12 mouse cellular contexts compared by ENCODE assay signal in genomic region chr19:34022759-34023158, GRCm38 (mm10). TPM values are rescaled to one million over a fixed set of nuclear protein-coding genes. Genes with fewer than 3 reads are reported as not detected.
DNase-seq lines count a peak whose midpoint lies in the region; ATAC-seq and TF ChIP-seq lines count a peak whose summit lies in the region.
"Had no signal": no experiment of that assay in that cellular context is flagged by ENCODE, and none has a peak within 500 bp of the region (broad histone marks: within the 10 kb centered on the region; RNA-seq: fewer than 3 reads in every experiment).

No protein-coding gene starts in this region.

- WGBS in hindbrain, embryonic 14.5 days = 57% methylated on average over 3 of the region's 3 CpGs
- 60% methylated on average over 3 of the region's 3 CpGs for WGBS in hindbrain, embryonic 13.5 days
- 40% methylated on average over 3 of the region's 3 CpGs for WGBS in embryonic facial prominence, embryonic 14.5 days

- no peaks in the 10 kb centered on the region for H3K36me3 ChIP-seq in hindbrain, embryonic 14.5 days (replicated peaks; ENCODE audit: control insufficient read depth, insufficient read depth)
- no peaks in the 10 kb centered on the region for H3K36me3 ChIP-seq in hindbrain, embryonic 13.5 days
- H3K36me3 ChIP-seq in E14TG2a.4 (ENCODE audit: insufficient read depth, low read length) = no peaks in the 10 kb centered on the region
- no peaks in the 10 kb centered on the region for H3K36me3 ChIP-seq in embryonic facial prominence, embryonic 14.5 days (ENCODE audit: control insufficient read depth, insufficient read depth, low read length)
- H3K36me3 ChIP-seq: heart, embryonic 13.5 days; limb, embryonic 12.5 days had no signal

- no peak overlapping the region for H3K4me3 ChIP-seq in hindbrain, embryonic 14.5 days (replicated peaks; ENCODE audit: low read length)
- H3K4me3 ChIP-seq in hindbrain, embryonic 13.5 days = no peak overlapping the region
- H3K4me3 ChIP-seq in E14TG2a.4 (replicated peaks; ENCODE audit: low read length) = no peak overlapping the region
- H3K4me3 ChIP-seq in embryonic facial prominence, embryonic 14.5 days (ENCODE audit: low read depth, low read length) = no peak overlapping the region
- H3K4me3 ChIP-seq: heart, embryonic 13.5 days; limb, embryonic 12.5 days had no signal

- no peaks in the 10 kb centered on the region for H3K9me3 ChIP-seq in hindbrain, embryonic 14.5 days (ENCODE audit: control insufficient read depth, low read length)
- no peaks in the 10 kb centered on the region for H3K9me3 ChIP-seq in hindbrain, embryonic 13.5 days
- H3K9me3 ChIP-seq in E14TG2a.4 (ENCODE audit: low read length) = peaks cover 12% of the 10 kb centered on the region
- H3K9me3 ChIP-seq in embryonic facial prominence, embryonic 14.5 days (ENCODE audit: control insufficient read depth, low read length) = no peaks in the 10 kb centered on the region
- H3K9me3 ChIP-seq: heart, embryonic 13.5 days; limb, embryonic 12.5 days had no signal

- H3K27me3 ChIP-seq in hindbrain, embryonic 14.5 days (ENCODE audit: control insufficient read depth, insufficient read depth, low read length) = no peaks in the 10 kb centered on the region
- no peaks in the 10 kb centered on the region for H3K27me3 ChIP-seq in hindbrain, embryonic 13.5 days
- H3K27me3 ChIP-seq in E14TG2a.4 (ENCODE audit: insufficient read depth, low read length) = no peaks in the 10 kb centered on the region
- no peaks in the 10 kb centered on the region for H3K27me3 ChIP-seq in embryonic facial prominence, embryonic 14.5 days (replicated peaks; ENCODE audit: control insufficient read depth, insufficient read depth, low read length)
- H3K27me3 ChIP-seq: heart, embryonic 13.5 days; limb, embryonic 12.5 days had no signal

- H3K27ac ChIP-seq in hindbrain, embryonic 14.5 days = no peak overlapping the region
- H3K27ac ChIP-seq in hindbrain, embryonic 13.5 days = no peak overlapping the region
- H3K27ac ChIP-seq in embryonic facial prominence, embryonic 14.5 days (replicated peaks; ENCODE audit: low read depth, low read length) = no peak overlapping the region
- H3K27ac ChIP-seq: heart, embryonic 13.5 days; limb, embryonic 12.5 days had no signal

- no peak overlapping the region for H3K9ac ChIP-seq in hindbrain, embryonic 14.5 days
- H3K9ac ChIP-seq in hindbrain, embryonic 13.5 days = no peak overlapping the region
- no peak overlapping the region for H3K9ac ChIP-seq in embryonic facial prominence, embryonic 14.5 days (ENCODE audit: low read depth, low read length)
- H3K9ac ChIP-seq: heart, embryonic 13.5 days; limb, embryonic 12.5 days had no signal

- no peaks in the 10 kb centered on the region for H3K4me1 ChIP-seq in hindbrain, embryonic 14.5 days (replicated peaks; ENCODE audit: control insufficient read depth, insufficient read depth, low read length)
- no peaks in the 10 kb centered on the region for H3K4me1 ChIP-seq in hindbrain, embryonic 13.5 days (replicated peaks)
- no peaks in the 10 kb centered on the region for H3K4me1 ChIP-seq in E14TG2a.4 (replicated peaks; ENCODE audit: low read depth, low read length)
- H3K4me1 ChIP-seq in embryonic facial prominence, embryonic 14.5 days (ENCODE audit: control insufficient read depth, insufficient read depth, low read length) = no peaks in the 10 kb centered on the region
- H3K4me1 ChIP-seq: heart, embryonic 13.5 days; limb, embryonic 12.5 days had no signal

- DNase-seq in hindbrain, embryonic 14.5 days (ENCODE audit: low spot score) = peak; percentile 47
- DNase-seq in 3T3-L1 (ENCODE audit: low read depth, low spot score) = peak; percentile 60
- DNase-seq in embryonic facial prominence, embryonic 14.5 days (ENCODE audit: low spot score) = peak; percentile 51
- no peak for DNase-seq in urinary bladder, postnatal 36 days (ENCODE audit: low spot score in 2 of 2)
- DNase-seq in right cerebral cortex, postnatal 36 days (ENCODE audit: low spot score in 2 of 2) = no peak
- DNase-seq: cerebellum, adult 11-12 months; right cerebral cortex, postnatal 4 days had no signal

- no peak overlapping the region for H3K4me2 ChIP-seq in hindbrain, embryonic 14.5 days (replicated peaks)
- no peak overlapping the region for H3K4me2 ChIP-seq in hindbrain, embryonic 13.5 days
- H3K4me2 ChIP-seq in embryonic facial prominence, embryonic 14.5 days (ENCODE audit: low read depth, low read length) = no peak overlapping the region
- H3K4me2 ChIP-seq: heart, embryonic 13.5 days; limb, embryonic 12.5 days had no signal

- no peak for ATAC-seq in hindbrain, embryonic 14.5 days (ENCODE audit: low FRiP score)
- ATAC-seq in hindbrain, embryonic 13.5 days (ENCODE audit: low FRiP score) = no peak
- ATAC-seq in embryonic facial prominence, embryonic 14.5 days (ENCODE audit: low read depth) = no peak

- TF ChIP-seq CTCF in E14TG2a.4 (conservative IDR thresholded peaks at IDR 0.05; ENCODE audit: low read length) = peak; percentile 43

RNA-seq across cellular contexts. Expression of gene Lipk, which starts 14.7 kb away (rescaled TPM):
- polyA plus RNA-seq in hindbrain, embryonic 14.5 days (2014; fragmentation: Nextera tagmentation; extraction: Ambion mirVana) = not detected in 2 replicates
- not detected in 2 replicates for polyA plus RNA-seq in hindbrain, embryonic 13.5 days (2015; fragmentation: Nextera tagmentation; extraction: Ambion mirVana)
- polyA plus RNA-seq in embryonic facial prominence, embryonic 14.5 days (2014; fragmentation: Nextera tagmentation; extraction: Ambion mirVana) = 0.45 and 0.51 TPM in 2 replicates
- polyA plus RNA-seq: forebrain, embryonic 11.5 days; heart, embryonic 13.5 days; limb, embryonic 12.5 days had no signal

RNA-seq across cellular contexts. Expression of gene Lipn, which starts 44.4 kb away (rescaled TPM):
- not detected in 2 replicates for polyA plus RNA-seq in hindbrain, embryonic 14.5 days (2014; fragmentation: Nextera tagmentation; extraction: Ambion mirVana)
- not detected in 2 replicates for polyA plus RNA-seq in hindbrain, embryonic 13.5 days (2015; fragmentation: Nextera tagmentation; extraction: Ambion mirVana)
- polyA plus RNA-seq in embryonic facial prominence, embryonic 14.5 days (2014; fragmentation: Nextera tagmentation; extraction: Ambion mirVana) = not detected in 2 replicates
- polyA plus RNA-seq: forebrain, embryonic 11.5 days; heart, embryonic 13.5 days; limb, embryonic 12.5 days had no signal

Comparison
In these comparisons a context has a peak if more than half of its experiments do, and no peak if none do; other contexts are left out.
1. DNase-seq: peak in hindbrain, embryonic 14.5 days (single experiment), 3T3-L1 (single experiment) and embryonic facial prominence, embryonic 14.5 days (single experiment); none in urinary bladder, postnatal 36 days (0 of 2) and right cerebral cortex, postnatal 36 days (0 of 2).